ENCODE assay signal across 14 mouse cellular contexts in the genomic region with DNA sequence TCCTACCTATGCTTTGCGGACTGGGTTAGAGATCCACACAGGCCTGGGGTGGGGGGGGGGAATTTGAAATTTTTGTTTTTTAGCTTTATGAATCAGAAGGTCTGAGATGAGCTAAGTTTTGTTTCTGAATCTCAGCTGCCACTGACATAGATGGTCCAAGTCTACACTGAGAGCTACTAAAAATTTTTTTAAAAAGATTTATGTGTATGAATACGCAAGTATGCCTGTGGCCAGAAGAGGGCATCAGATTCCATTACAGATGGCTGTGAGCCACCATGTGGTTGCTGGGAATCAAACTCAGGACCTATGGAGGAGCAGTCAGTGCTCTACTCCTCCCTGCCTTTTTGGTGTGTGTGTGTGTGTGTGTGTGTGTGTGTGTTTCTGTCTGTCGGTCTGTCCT. TPM values are rescaled to one million over a fixed set of nuclear protein-coding genes. Genes with fewer than 3 reads are reported as not detected.
DNase-seq lines count a peak whose midpoint lies in the region; TF ChIP-seq lines count a peak whose summit lies in the region.
"Had no signal": no experiment of that assay in that cellular context is flagged by ENCODE, and none has a peak within 500 bp of the region (broad histone marks: within the 10 kb centered on the region; RNA-seq: fewer than 3 reads in every experiment).

No protein-coding gene starts in this region.

- TF ChIP-seq CTCF in gastrocnemius, adult 2 months (IDR thresholded peaks at IDR 0.05): peak; percentile 33; the same call in 1 of the 2 replicates
- peak; percentile 28 for TF ChIP-seq CTCF in left cerebral cortex, adult 2 months (IDR thresholded peaks at IDR 0.05)

- H3K4me3 ChIP-seq in gastrocnemius, adult 2 months: no peak overlapping the region
- no peak overlapping the region for H3K4me3 ChIP-seq in left cerebral cortex, adult 2 months
- H3K4me3 ChIP-seq in ES-E14 (ENCODE audit: insufficient read depth in 1 of 2, low read depth in 1 of 2, low read length in 2 of 2, poor library complexity in 1 of 2, severe bottlenecking in 1 of 2): no peak overlapping the region
- H3K4me3 ChIP-seq: heart, embryonic 12.5 days had no signal

- peak overlapping the region; percentile 87 for H3K27ac ChIP-seq in gastrocnemius, adult 2 months
- peak overlapping the region; percentile 16; the same call in 1 of the 2 replicates for H3K27ac ChIP-seq in left cerebral cortex, adult 2 months
- H3K27ac ChIP-seq in ES-E14 (ENCODE audit: insufficient read depth, low read depth, low read length, poor library complexity, severe bottlenecking): no peak overlapping the region

- peaks cover 0 to 8% of the 10 kb centered on the region in 2 experiments; a peak in 1 of 4 replicates for H3K4me1 ChIP-seq in ES-E14 (ENCODE audit: control insufficient read depth in 2 of 2, insufficient read depth in 2 of 2, low read length in 2 of 2, poor library complexity in 1 of 2)

- H3K36me3 ChIP-seq in ES-E14 (ENCODE audit: control insufficient read depth, insufficient read depth, low read length, poor library complexity, severe bottlenecking): peaks cover 25% of the 10 kb centered on the region

- no peak overlapping the region for H3K9ac ChIP-seq in ES-E14 (ENCODE audit: insufficient read depth, low read depth, low read length, poor library complexity, severe bottlenecking)
- H3K9ac ChIP-seq: heart, embryonic 12.5 days had no signal

- in situ Hi-C loops in ES-E14 (cut with MboI; ENCODE audit: low sequenced_read_pairs in 2 of 2, unreplicated experiment in 2 of 2): no loop called here

- intact Hi-C loops in gastrocnemius, adult 2 months (cut with DNase I): no loop called here
- intact Hi-C loops in left cerebral cortex, adult 2 months (cut with DNase I): loop anchor here (2.0 kb wide), 1 partner anchor 30 kb away; a partner anchor contains a TSS
- intact Hi-C loops in left cerebral cortex, postnatal 25 days (cut with DNase I): no loop called here

- H3K9me3 ChIP-seq in ES-E14 (ENCODE audit: control insufficient read depth, insufficient read depth, low read depth, low read length): no peaks in the 10 kb centered on the region
- H3K9me3 ChIP-seq: heart, embryonic 12.5 days had no signal

- DNase-seq in gastrocnemius, adult 2 months: no peak
- DNase-seq in gastrocnemius, postnatal 10 days: no peak
- DNase-seq in left cerebral cortex, adult 2 months (ENCODE audit: extremely low spot score in 1 of 2, low spot score in 2 of 2): no peak
- DNase-seq in left cerebral cortex, postnatal 25 days (ENCODE audit: low spot score in 2 of 2): no peak
- peak; percentile 51 for DNase-seq in 3T3-L1 (ENCODE audit: low read depth, low spot score)
- no peak for DNase-seq in ES-E14 (ENCODE audit: low read depth, low spot score)
- no peak for DNase-seq in ovary, postnatal 36 days (ENCODE audit: low spot score)
- DNase-seq in right cerebral cortex, postnatal 36 days (ENCODE audit: low spot score in 2 of 2): no peak
- DNase-seq: kidney, postnatal 25 days; layer of hippocampus, postnatal 36 days; spleen, adult 18-20 months; thymus, postnatal 36 days had no signal

TF ChIP-seq in ES-E14, 5 proteins besides CTCF, POLR2A, EP300 and RAD21:
- peak; percentile 39; the same call in 1 of the 2 replicates for TF ChIP-seq ZNF384 (IDR thresholded peaks at IDR 0.05; ENCODE audit: low read depth, low read length)
- TF ChIP-seq MAFK (IDR thresholded peaks at IDR 0.05; ENCODE audit: insufficient read depth, low read depth, low read length): no peak
TF ChIP-seq in ES-E14: peak in this region for 1.

RNA-seq across cellular contexts. Expression of a gene that starts 11.2 kb away (rescaled TPM):
- total RNA-seq in gastrocnemius, adult 2 months (2021): 100 to 1,000 TPM; 141 to 159 TPM
- 100 to 1,000 TPM; 174 to 190 TPM for total RNA-seq in gastrocnemius, postnatal 10 days (2021)
- total RNA-seq in left cerebral cortex, adult 2 months (2021): 100 to 1,000 TPM; 113 to 123 TPM
- total RNA-seq in left cerebral cortex, postnatal 25 days (2021): 100 to 1,000 TPM; 119 to 124 TPM
- total RNA-seq in ES-E14 (2012; rRNA removed): 522 and 677 TPM in 2 replicates

RNA-seq across cellular contexts. Expression of a gene that starts 14.1 kb away (rescaled TPM):
- 1 to 10 TPM; 1.7 to 2.9 TPM for total RNA-seq in gastrocnemius, adult 2 months (2021)
- 10 to 100 TPM; 11.9 to 18.6 TPM for total RNA-seq in gastrocnemius, postnatal 10 days (2021)
- total RNA-seq in left cerebral cortex, adult 2 months (2021): 10 to 100 TPM; 36.2 to 39.6 TPM
- total RNA-seq in left cerebral cortex, postnatal 25 days (2021): 10 to 100 TPM; 30.1 to 30.3 TPM
- total RNA-seq in ES-E14 (2012; rRNA removed): 20.1 and 28.4 TPM in 2 replicates
- total RNA-seq: neutrophil, adult 5-6 weeks had no signal

RNA-seq across cellular contexts. Expression of a gene that starts 28.7 kb away (rescaled TPM):
- total RNA-seq in gastrocnemius, adult 2 months (2021): 100 to 1,000 TPM in 1 of 2 experiments, 10 to 100 TPM in 1; 96.2 to 111 TPM
- 10 to 100 TPM; 84.5 to 99.4 TPM for total RNA-seq in gastrocnemius, postnatal 10 days (2021)
- 10 to 100 TPM; 47.7 to 57.6 TPM for total RNA-seq in left cerebral cortex, adult 2 months (2021)
- 10 to 100 TPM; 46.5 to 48.8 TPM for total RNA-seq in left cerebral cortex, postnatal 25 days (2021)
- total RNA-seq in ES-E14 (2012; rRNA removed): 49.9 and 66.0 TPM in 2 replicates

RNA-seq across cellular contexts. Expression of a gene that starts 30.1 kb away (rescaled TPM):
- 10 to 100 TPM; 59.3 to 66.2 TPM for total RNA-seq in gastrocnemius, adult 2 months (2021)
- total RNA-seq in gastrocnemius, postnatal 10 days (2021): 10 to 100 TPM; 46.8 to 49.7 TPM
- 100 to 1,000 TPM; 114 to 117 TPM for total RNA-seq in left cerebral cortex, adult 2 months (2021)
- 100 to 1,000 TPM; 111 to 118 TPM for total RNA-seq in left cerebral cortex, postnatal 25 days (2021)
- 26.5 and 31.3 TPM in 2 replicates for total RNA-seq in ES-E14 (2012; rRNA removed)

RNA-seq across cellular contexts. Expression of a gene that starts 51.1 kb away (rescaled TPM):
- total RNA-seq in gastrocnemius, adult 2 months (2021): 10 to 100 TPM; 41.9 to 54.7 TPM
- total RNA-seq in gastrocnemius, postnatal 10 days (2021): 10 to 100 TPM; 32.2 to 32.4 TPM
- total RNA-seq in left cerebral cortex, adult 2 months (2021): 100 to 1,000 TPM; 143 to 147 TPM
- 100 to 1,000 TPM; 105 to 121 TPM for total RNA-seq in left cerebral cortex, postnatal 25 days (2021)
- 113 and 142 TPM in 2 replicates for total RNA-seq in ES-E14 (2012; rRNA removed)
